Mouse (Mus musculus) forebrain, embryonic 16.5 days (tissue): ENCODE results near the gene Ccdc63. TPM values are rescaled to one million over a fixed set of nuclear protein-coding genes. Genes with fewer than 3 reads are reported as not detected.

Source experiments
- ATAC-seq: fragments of 200-750 bp; cut with Nextera tagmentation; 2 replicates; pipeline ENCODE4 v1.8.0; 2017; ENCODE audit warnings: mild to moderate bottlenecking, moderate library complexity
- H3K27ac ChIP-seq: fragments of 300-500 bp; sonication (generic); 2 replicates; pipeline ENCODE4 v1.5.1; 2014; ENCODE audit warnings: low read length, control low read depth
- H3K27me3 ChIP-seq: fragments of 300-500 bp; sonication (generic); replicated peaks from 2 replicates; pipeline ENCODE4 v1.6.1; 2014; ENCODE audit warnings: low read length; ENCODE audit not compliant: control insufficient read depth, insufficient read depth
- H3K36me3 ChIP-seq: fragments of 300-500 bp; sonication (generic); 2 replicates; pipeline ENCODE4 v1.6.1; 2014; ENCODE audit not compliant: control insufficient read depth, insufficient read depth
- H3K4me1 ChIP-seq: fragments of 300-500 bp; sonication (generic); replicated peaks from 2 replicates; pipeline ENCODE4 v1.6.1; 2014; ENCODE audit warnings: low read length; ENCODE audit not compliant: control insufficient read depth, insufficient read depth
- H3K4me2 ChIP-seq: fragments of 300-500 bp; sonication (generic); 2 replicates; pipeline ENCODE4 v1.6.1; 2014; ENCODE audit warnings: mild to moderate bottlenecking, low read length, control low read depth
- H3K4me3 ChIP-seq: fragments of 300-500 bp; sonication (generic); replicated peaks from 2 replicates; pipeline ENCODE4 v1.5.1; 2014; ENCODE audit warnings: mild to moderate bottlenecking, low read length, control low read depth
- H3K9ac ChIP-seq: fragments of 300-500 bp; sonication (generic); replicated peaks from 2 replicates; pipeline ENCODE4 v1.6.1; 2014; ENCODE audit warnings: low read depth, low read length, control low read depth
- H3K9me3 ChIP-seq: fragments of 300-500 bp; sonication (generic); 2 replicates; pipeline ENCODE4 v1.6.1; 2016; ENCODE audit warnings: low read length; ENCODE audit not compliant: control insufficient read depth
- WGBS: fragments of 180-500 bp; shearing (Covaris S2); extraction: QIAGEN DNeasy Blood & Tissue Kit; methylation state at CpG from one replicate; pipeline ENCODE4 v1.1.7; 2014; 5-methylcytosine and 5-hydroxymethylcytosine counted together
- polyA plus RNA-seq: library from polyadenylated mRNA; unstranded; fragments of >200 nt; fragmentation: Nextera tagmentation; extraction: Ambion mirVana; gene quantifications from 2 replicates; pipeline ENCODE4 v1.2.1, GENCODE M21; 2015

Gene Ccdc63
- polyA plus RNA-seq, 1 experiment from 2014 or later, result not detected

DNA sequence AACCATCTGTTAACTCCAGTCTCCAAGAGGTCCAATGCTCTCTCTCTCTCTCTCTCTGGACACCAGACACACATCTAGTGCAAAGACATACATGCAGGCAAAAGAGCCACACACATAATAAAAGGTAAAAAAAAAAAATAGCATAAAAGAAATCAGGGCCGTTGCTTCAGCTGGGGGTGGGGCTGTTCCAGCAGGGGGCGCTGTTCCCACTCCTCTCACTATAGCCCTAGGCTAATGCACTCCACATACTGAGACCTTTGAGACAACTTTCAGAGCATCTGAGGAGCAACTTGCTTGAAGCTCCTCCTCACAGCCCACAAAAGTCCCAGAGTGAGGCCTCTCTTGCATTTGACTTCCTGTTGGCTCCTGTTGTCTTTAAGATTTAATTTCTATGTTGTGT, 36.4 kb downstream of the Ccdc63 start:
- WGBS, result 33% methylated on average over 2 of the region's 2 CpGs
- Histone ChIP-seq H3K9ac (no peak overlapping the region), H3K27ac (no peak overlapping the region), H3K9me3 (no peaks in the 10 kb centered on the region), H3K36me3 (no peaks in the 10 kb centered on the region), H3K4me3 (no peak overlapping the region), H3K4me2 (no peak overlapping the region), H3K4me1 (0 out of 2 replicates have a peak, but pooled peaks cover 8% of the 10 kb centered on the region), H3K27me3 (no peaks in the 10 kb centered on the region; the same call in 1 of the 2 replicates)
- no peak for ATAC-seq

DNA sequence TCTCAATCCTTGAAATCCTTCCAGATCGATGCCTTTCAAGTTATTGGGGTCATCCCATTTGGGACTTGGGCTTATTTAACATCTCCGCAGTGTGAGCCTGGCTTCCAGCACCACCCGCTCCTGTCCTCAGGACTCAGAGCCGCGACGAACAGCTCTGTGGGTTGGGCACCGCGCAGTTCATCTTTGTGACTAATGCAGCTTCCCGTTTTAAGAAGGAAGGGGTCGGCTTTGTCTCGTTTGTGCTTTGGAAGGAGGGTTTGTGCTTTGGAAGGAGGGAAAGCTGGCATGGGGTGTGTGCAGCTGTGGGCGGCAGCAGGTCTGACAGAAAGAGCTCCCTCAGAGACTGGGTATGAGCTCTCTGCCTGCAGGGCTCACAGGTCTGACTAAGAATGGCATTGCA, 37.5 kb downstream of the Ccdc63 start:
- Histone ChIP-seq H3K27me3 (no peaks in the 10 kb centered on the region; the same call in 1 of the 2 replicates), H3K4me1 (0 out of 2 replicates have a peak, but pooled peaks cover 8% of the 10 kb centered on the region), H3K9ac (0 out of 2 replicates have a peak overlapping the region, but pooled peaks have one; percentile 13), H3K36me3 (no peaks in the 10 kb centered on the region), H3K27ac (no peak overlapping the region), H3K4me2 (peak overlapping the region; percentile 31), H3K9me3 (no peaks in the 10 kb centered on the region), H3K4me3 (no peak overlapping the region)
- no peak for ATAC-seq
- 46% methylated on average over 12 of the region's 12 CpGs for WGBS

DNA sequence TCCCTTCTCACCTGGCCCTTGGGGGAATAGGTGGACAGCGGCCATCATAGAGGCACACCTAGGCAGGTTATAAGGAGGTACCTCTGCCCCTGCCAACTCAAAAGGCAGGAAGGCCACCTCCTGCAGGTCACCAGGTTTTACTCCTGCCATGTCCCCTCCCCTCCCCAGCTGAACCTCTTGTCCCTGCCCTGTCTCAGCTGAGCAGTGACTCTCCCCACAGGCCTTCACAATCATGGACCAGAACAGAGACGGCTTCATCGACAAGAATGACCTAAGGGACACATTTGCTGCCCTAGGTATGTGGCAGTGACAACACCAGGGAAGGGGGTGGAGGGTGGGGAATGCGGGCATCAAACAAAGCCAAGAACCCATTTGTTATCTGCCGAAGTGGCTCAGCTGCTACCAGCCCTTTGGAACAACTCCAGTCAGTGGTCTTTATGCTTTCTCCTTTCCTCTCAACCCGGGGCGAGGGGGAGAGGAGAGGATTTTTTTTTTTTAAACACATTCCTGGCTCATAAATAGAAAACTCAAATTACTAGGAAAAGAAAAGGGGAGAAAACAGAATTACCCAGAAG, 38.1 kb downstream of the Ccdc63 start:
- H3K9ac ChIP-seq, result 0 out of 2 replicates have a peak overlapping the region, but pooled peaks have one; percentile 13
- H3K27ac ChIP-seq, result no peak overlapping the region
- H3K4me3 ChIP-seq, result no peak overlapping the region
- no peak for ATAC-seq
- no peaks in the 10 kb centered on the region for H3K36me3 ChIP-seq
- H3K27me3 ChIP-seq, result no peaks in the 10 kb centered on the region; the same call in 1 of the 2 replicates
- H3K9me3 ChIP-seq, result no peaks in the 10 kb centered on the region
- WGBS, result 36% methylated on average over 7 of the region's 7 CpGs
- H3K4me2 ChIP-seq, result peak overlapping the region; percentile 31
- H3K4me1 ChIP-seq, result 0 out of 2 replicates have a peak, but pooled peaks cover 8% of the 10 kb centered on the region

DNA sequence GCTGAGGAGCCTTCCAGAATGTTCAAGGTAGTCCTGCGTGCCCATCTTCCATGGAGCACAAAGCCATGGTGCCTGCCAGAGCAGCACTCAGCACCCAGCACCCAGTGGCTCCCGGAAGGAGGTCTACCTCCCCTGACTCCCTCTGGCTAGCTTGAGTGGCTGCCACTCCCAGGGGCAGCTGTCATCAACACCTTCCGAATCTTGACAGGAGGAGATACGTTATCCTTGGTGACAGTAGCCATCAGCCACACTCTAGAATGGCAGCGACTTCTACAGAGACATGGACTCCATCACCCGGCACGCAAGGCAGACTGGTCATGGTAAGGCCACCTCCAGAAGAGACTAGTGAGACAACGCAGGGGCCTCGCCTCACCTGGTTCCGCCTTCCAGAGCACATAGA, 46.2 kb downstream of the Ccdc63 start:
- Histone ChIP-seq H3K36me3 (no peaks in the 10 kb centered on the region), H3K4me1 (no peaks in the 10 kb centered on the region), H3K9me3 (no peaks in the 10 kb centered on the region), H3K27me3 (no peaks in the 10 kb centered on the region), H3K27ac (no peak overlapping the region), H3K9ac (no peak overlapping the region), H3K4me2 (no peak overlapping the region), H3K4me3 (no peak overlapping the region)
- ATAC-seq, result no peak
- 91% methylated on average over 10 of the region's 10 CpGs for WGBS

DNA sequence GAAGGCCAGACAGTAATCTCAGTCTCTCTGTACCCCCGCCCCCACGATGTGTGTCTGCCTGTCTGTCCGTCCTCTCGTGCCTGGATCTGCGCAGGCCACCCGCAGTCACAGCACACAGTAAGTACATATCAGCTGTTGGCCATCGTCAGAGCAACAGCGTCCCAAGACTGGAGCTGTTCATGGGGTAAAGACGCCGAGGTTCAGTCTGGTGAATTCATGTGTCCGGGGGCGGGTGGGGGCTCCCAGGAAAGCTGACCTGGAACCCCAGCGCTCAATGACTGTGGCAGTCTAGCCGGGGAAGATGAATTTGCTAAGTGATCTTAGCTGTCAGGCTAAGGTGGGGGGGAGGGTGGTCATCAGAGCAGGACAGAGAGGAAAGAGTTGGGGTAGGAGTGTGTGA, 46.9 kb downstream of the Ccdc63 start:
- 89% methylated on average over 14 of the region's 14 CpGs for WGBS
- Histone ChIP-seq H3K9ac (no peak overlapping the region), H3K9me3 (no peaks in the 10 kb centered on the region), H3K36me3 (no peaks in the 10 kb centered on the region), H3K27me3 (no peaks in the 10 kb centered on the region), H3K4me3 (no peak overlapping the region), H3K4me1 (no peaks in the 10 kb centered on the region), H3K4me2 (no peak overlapping the region), H3K27ac (no peak overlapping the region)
- ATAC-seq, result no peak

DNA sequence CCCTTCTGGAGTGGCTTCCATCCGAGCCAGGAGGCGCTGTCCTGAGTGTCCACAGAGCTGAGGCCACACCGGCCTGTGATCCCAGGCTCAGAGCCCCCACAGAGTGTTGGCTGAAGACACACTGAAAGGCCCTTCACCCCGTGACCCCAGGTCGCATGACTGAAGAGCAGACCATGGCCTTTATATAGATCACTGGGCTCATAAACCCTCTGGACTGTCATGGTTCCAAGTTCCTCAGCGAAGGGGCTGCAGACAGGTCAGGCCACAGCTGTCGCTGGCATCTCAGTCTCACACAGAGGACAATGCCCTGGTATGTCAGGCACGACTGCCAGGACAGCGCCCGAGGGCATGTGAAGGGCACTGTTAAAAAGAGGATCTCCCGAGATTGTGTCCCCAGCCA, 47.8 kb downstream of the Ccdc63 start:
- Histone ChIP-seq H3K27ac (no peak overlapping the region), H3K4me3 (no peak overlapping the region), H3K27me3 (no peaks in the 10 kb centered on the region), H3K4me1 (no peaks in the 10 kb centered on the region), H3K4me2 (no peak overlapping the region), H3K9ac (no peak overlapping the region), H3K36me3 (no peaks in the 10 kb centered on the region), H3K9me3 (no peaks in the 10 kb centered on the region)
- WGBS, result 77% methylated on average over 11 of the region's 11 CpGs
- no peak for ATAC-seq

DNA sequence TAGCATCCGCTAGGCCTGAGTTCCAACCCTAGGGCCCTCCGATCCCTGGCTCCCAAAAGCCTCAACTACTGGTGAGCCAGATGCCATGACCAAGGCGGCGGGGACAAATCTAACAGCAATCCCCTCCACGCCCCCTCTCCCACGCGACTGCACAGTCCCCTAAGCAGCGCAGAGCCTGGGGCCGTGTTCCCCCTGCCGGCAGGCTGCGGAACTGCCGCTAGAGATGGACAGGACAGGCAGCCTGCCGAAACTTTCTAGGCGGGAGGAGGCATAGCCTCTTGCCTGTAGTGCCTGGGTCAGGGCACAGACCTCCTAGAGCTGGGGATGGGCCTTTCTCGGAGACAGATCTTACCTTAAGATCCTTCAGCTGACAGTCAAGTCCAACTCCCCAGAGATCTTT, 49.6 kb downstream of the Ccdc63 start:
- no peak overlapping the region for H3K9ac ChIP-seq
- H3K27ac ChIP-seq, result no peak overlapping the region
- no peaks in the 10 kb centered on the region for H3K9me3 ChIP-seq
- H3K4me1 ChIP-seq, result peaks cover 6% of the 10 kb centered on the region
- no peak overlapping the region for H3K4me2 ChIP-seq
- 11% methylated on average over 15 of the region's 15 CpGs for WGBS
- H3K36me3 ChIP-seq, result no peaks in the 10 kb centered on the region
- H3K4me3 ChIP-seq, result no peak overlapping the region
- ATAC-seq, result peak; percentile 60; the same call in 1 of the 2 replicates
- no peaks in the 10 kb centered on the region for H3K27me3 ChIP-seq

DNA sequence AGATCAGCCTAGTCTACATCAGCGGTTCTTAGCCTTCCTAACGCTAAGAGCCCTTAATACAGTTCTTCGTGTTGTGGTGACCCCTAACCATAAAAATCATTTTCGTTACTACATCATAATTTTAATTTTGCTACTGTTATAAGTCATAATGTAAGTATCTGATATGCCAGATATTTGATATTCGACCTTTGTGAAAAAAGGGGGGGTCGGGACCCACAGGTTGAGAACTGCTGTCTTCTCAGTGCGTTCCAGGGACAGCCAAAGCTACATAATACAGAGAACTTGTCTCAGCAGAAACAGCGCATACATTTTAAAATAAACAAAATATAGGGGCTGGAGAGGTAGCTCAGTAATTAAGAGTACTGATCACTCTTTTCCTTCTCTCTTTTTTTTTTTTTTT, 51.0 kb downstream of the Ccdc63 start:
- Histone ChIP-seq H3K9me3 (no peaks in the 10 kb centered on the region), H3K27me3 (no peaks in the 10 kb centered on the region), H3K27ac (no peak overlapping the region), H3K4me3 (no peak overlapping the region), H3K4me1 (peaks cover 14% of the 10 kb centered on the region), H3K9ac (no peak overlapping the region), H3K4me2 (no peak overlapping the region), H3K36me3 (no peaks in the 10 kb centered on the region)
- 82% methylated on average over 8 of the region's 8 CpGs for WGBS
- ATAC-seq, result no peak

DNA sequence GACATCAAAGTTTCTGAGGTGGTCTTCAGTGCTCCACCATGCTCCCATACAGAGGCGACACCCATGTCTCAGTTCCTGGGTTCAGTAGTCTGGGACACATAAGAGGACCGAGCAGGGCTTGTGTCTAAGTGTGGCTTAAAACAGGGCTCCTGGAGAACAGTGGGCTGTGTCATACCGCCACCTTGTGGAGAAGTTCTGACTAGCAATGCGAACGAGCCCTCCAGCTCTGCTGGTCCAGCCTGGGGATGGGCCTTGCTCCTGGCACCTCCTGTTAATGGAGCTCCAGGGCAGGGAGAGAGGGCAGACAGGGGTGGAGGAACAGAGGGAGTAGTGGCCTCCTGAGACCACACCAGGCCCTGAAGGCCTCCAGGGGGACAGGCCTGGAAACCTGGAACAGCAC, 51.7 kb downstream of the Ccdc63 start:
- no peak overlapping the region for H3K4me3 ChIP-seq
- no peak overlapping the region for H3K27ac ChIP-seq
- H3K9me3 ChIP-seq, result no peaks in the 10 kb centered on the region
- ATAC-seq, result peak; percentile 86
- H3K36me3 ChIP-seq, result no peaks in the 10 kb centered on the region
- H3K4me2 ChIP-seq, result no peak overlapping the region
- H3K9ac ChIP-seq, result no peak overlapping the region
- H3K4me1 ChIP-seq, result peaks cover 14% of the 10 kb centered on the region
- no peaks in the 10 kb centered on the region for H3K27me3 ChIP-seq
- 2% methylated on average over 5 of the region's 5 CpGs for WGBS

DNA sequence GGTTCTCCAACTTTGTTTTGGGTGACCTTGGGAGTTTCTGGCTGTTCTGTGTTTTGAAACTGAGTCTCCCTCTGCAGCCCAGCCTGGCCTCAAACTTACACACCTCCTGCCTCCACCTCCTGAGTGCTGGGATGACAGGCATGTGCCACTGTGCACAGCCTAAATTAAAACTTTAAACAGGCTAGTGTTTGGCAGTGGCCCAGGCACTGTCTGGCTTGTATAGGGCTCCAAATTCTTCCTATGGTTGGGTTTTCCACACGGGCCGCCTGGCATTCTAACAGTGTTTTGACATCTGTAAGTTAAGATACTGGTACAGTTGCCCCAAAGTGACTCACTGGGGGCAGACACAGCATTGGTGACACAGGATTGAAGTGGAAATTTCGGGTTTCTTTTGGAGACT, 54.5 kb downstream of the Ccdc63 start:
- H3K27ac ChIP-seq, result no peak overlapping the region

More for the DNA sequence above, 54.5 kb downstream of the Ccdc63 start:
- Histone ChIP-seq H3K4me3 (no peak overlapping the region), H3K9me3 (no peaks in the 10 kb centered on the region), H3K4me2 (no peak overlapping the region), H3K9ac (no peak overlapping the region), H3K4me1 (peaks cover 15% of the 10 kb centered on the region), H3K27me3 (no peaks in the 10 kb centered on the region), H3K36me3 (no peaks in the 10 kb centered on the region)
- ATAC-seq, result peak; percentile 59
- 19% methylated on average over 3 of the region's 3 CpGs for WGBS
